Mouse (Mus musculus) CH12.LX (cell line): Measurements from ENCODE around the gene Sohlh1. TPM values are rescaled to one million over a fixed set of nuclear protein-coding genes. Genes with fewer than 3 reads are reported as not detected.

Experiments used
- polyA plus RNA-seq: library from polyadenylated mRNA; unstranded; fragments of >175 nt; gene quantifications from 2 replicates; pipeline ENCODE4 v1.2.1, GENCODE M21; 2012; ENCODE audit warnings: low read depth; ENCODE audit not compliant: insufficient read length
- total RNA-seq, 2 experiments: library from RNA; depleted of rRNA; stranded (reverse); fragments of 300-350 nt in 1 of 2; fragments of >200 nt in 1 of 2; gene quantifications; 2 replicates each; pipeline ENCODE4 v1.2.3; 2012 to 2014

The Sohlh1 gene
- total and polyA plus RNA-seq, 3 experiments = not detected

Other genes with a start within 250 kb of the Sohlh1 start
- gene Rabl6, start 238.7 kb downstream of the Sohlh1 start, total RNA-seq (2012; rRNA removed) = 52.0 and 55.7 TPM in 2 replicates
- 32.2 and 34.6 TPM in 2 replicates for gene Rabl6, start 238.7 kb downstream of the Sohlh1 start, total RNA-seq (2014; rRNA removed)
- gene Rabl6, start 238.7 kb downstream of the Sohlh1 start, polyA plus RNA-seq = 62.0 and 72.9 TPM in 2 replicates
- not detected in 2 replicates for gene Ccdc183, start 229.6 kb downstream of the Sohlh1 start, total RNA-seq (2012; rRNA removed)
- not detected in 2 replicates for gene Ccdc183, start 229.6 kb downstream of the Sohlh1 start, total RNA-seq (2014; rRNA removed)
- gene Ccdc183, start 229.6 kb downstream of the Sohlh1 start, polyA plus RNA-seq = 0.13 TPM in 1 of 2 replicates, not detected in the other
- 8.9 and 11.1 TPM in 2 replicates for gene Tmem141, start 225.2 kb downstream of the Sohlh1 start, total RNA-seq (2012; rRNA removed)
- 6.5 and 7.7 TPM in 2 replicates for gene Tmem141, start 225.2 kb downstream of the Sohlh1 start, total RNA-seq (2014; rRNA removed)
- 5.2 and 6.2 TPM in 2 replicates for gene Tmem141, start 225.2 kb downstream of the Sohlh1 start, polyA plus RNA-seq
- gene Fcna, start 219.2 kb downstream of the Sohlh1 start, total RNA-seq (2012; rRNA removed) = not detected in 2 replicates
- not detected in 2 replicates for gene Fcna, start 219.2 kb downstream of the Sohlh1 start, total RNA-seq (2014; rRNA removed)
- gene Fcna, start 219.2 kb downstream of the Sohlh1 start, polyA plus RNA-seq = not detected in 2 replicates
- gene Lcn8, start 194.1 kb downstream of the Sohlh1 start, total RNA-seq (2012; rRNA removed) = not detected in 2 replicates
- gene Lcn8, start 194.1 kb downstream of the Sohlh1 start, total RNA-seq (2014; rRNA removed) = not detected in 2 replicates
- gene Lcn8, start 194.1 kb downstream of the Sohlh1 start, polyA plus RNA-seq = not detected in 2 replicates
- not detected in 2 replicates for gene Lcn5, start 189.3 kb downstream of the Sohlh1 start, total RNA-seq (2012; rRNA removed)
- not detected in 2 replicates for gene Lcn5, start 189.3 kb downstream of the Sohlh1 start, total RNA-seq (2014; rRNA removed)
- gene Lcn5, start 189.3 kb downstream of the Sohlh1 start, polyA plus RNA-seq = not detected in 2 replicates
- not detected in 2 replicates for gene Lcn6, start 170.5 kb downstream of the Sohlh1 start, total RNA-seq (2012; rRNA removed)
- gene Lcn6, start 170.5 kb downstream of the Sohlh1 start, total RNA-seq (2014; rRNA removed) = not detected in 2 replicates
- gene Lcn6, start 170.5 kb downstream of the Sohlh1 start, polyA plus RNA-seq = not detected in 2 replicates
- not detected in 2 replicates for gene Lcn10, start 164.5 kb downstream of the Sohlh1 start, total RNA-seq (2012; rRNA removed)
- not detected in 2 replicates for gene Lcn10, start 164.5 kb downstream of the Sohlh1 start, total RNA-seq (2014; rRNA removed)
- gene Lcn10, start 164.5 kb downstream of the Sohlh1 start, polyA plus RNA-seq = not detected in 2 replicates
- gene Obp2a, start 147.2 kb downstream of the Sohlh1 start, total RNA-seq (2012; rRNA removed) = not detected in 2 replicates
- not detected in 2 replicates for gene Obp2a, start 147.2 kb downstream of the Sohlh1 start, total RNA-seq (2014; rRNA removed)
- gene Obp2a, start 147.2 kb downstream of the Sohlh1 start, polyA plus RNA-seq = not detected in 2 replicates
- gene Bmyc, start 140.5 kb downstream of the Sohlh1 start, total RNA-seq (2012; rRNA removed) = 11.2 and 13.7 TPM in 2 replicates
- 8.2 and 10.8 TPM in 2 replicates for gene Bmyc, start 140.5 kb downstream of the Sohlh1 start, total RNA-seq (2014; rRNA removed)
- gene Bmyc, start 140.5 kb downstream of the Sohlh1 start, polyA plus RNA-seq = 30.5 and 37.2 TPM in 2 replicates
- gene Obp2b, start 110.2 kb downstream of the Sohlh1 start, total RNA-seq (2012; rRNA removed) = not detected in 2 replicates
- gene Obp2b, start 110.2 kb downstream of the Sohlh1 start, total RNA-seq (2014; rRNA removed) = not detected in 2 replicates
- not detected in 2 replicates for gene Obp2b, start 110.2 kb downstream of the Sohlh1 start, polyA plus RNA-seq
- not detected in 2 replicates for gene Lcn3, start 81.7 kb downstream of the Sohlh1 start, total RNA-seq (2012; rRNA removed)
- gene Lcn3, start 81.7 kb downstream of the Sohlh1 start, total RNA-seq (2014; rRNA removed) = not detected in 2 replicates
- gene Lcn3, start 81.7 kb downstream of the Sohlh1 start, polyA plus RNA-seq = not detected in 2 replicates
- gene Lcn11, start 70.2 kb downstream of the Sohlh1 start, total RNA-seq (2012; rRNA removed) = not detected in 2 replicates
- not detected in 2 replicates for gene Lcn11, start 70.2 kb downstream of the Sohlh1 start, total RNA-seq (2014; rRNA removed)
- gene Lcn11, start 70.2 kb downstream of the Sohlh1 start, polyA plus RNA-seq = not detected in 2 replicates
- not detected in 2 replicates for gene Gm13539, start 65.0 kb downstream of the Sohlh1 start, total RNA-seq (2012; rRNA removed)
- gene Gm13539, start 65.0 kb downstream of the Sohlh1 start, total RNA-seq (2014; rRNA removed) = not detected in 2 replicates
- not detected in 2 replicates for gene Gm13539, start 65.0 kb downstream of the Sohlh1 start, polyA plus RNA-seq
- not detected in 2 replicates for gene Glt6d1, start 31.4 kb downstream of the Sohlh1 start, total RNA-seq (2012; rRNA removed)
- not detected in 2 replicates for gene Glt6d1, start 31.4 kb downstream of the Sohlh1 start, total RNA-seq (2014; rRNA removed)
- gene Glt6d1, start 31.4 kb downstream of the Sohlh1 start, polyA plus RNA-seq = not detected in 2 replicates
- gene Lcn9, start 24.1 kb downstream of the Sohlh1 start, total RNA-seq (2012; rRNA removed) = not detected in 2 replicates
- not detected in 2 replicates for gene Lcn9, start 24.1 kb downstream of the Sohlh1 start, total RNA-seq (2014; rRNA removed)
- gene Lcn9, start 24.1 kb downstream of the Sohlh1 start, polyA plus RNA-seq = not detected in 2 replicates
- 0.04 TPM in 1 of 2 replicates, not detected in the other for gene Kcnt1, start 16.5 kb upstream of the Sohlh1 start, total RNA-seq (2012; rRNA removed)
- gene Kcnt1, start 16.5 kb upstream of the Sohlh1 start, total RNA-seq (2014; rRNA removed) = not detected in 2 replicates
- gene Kcnt1, start 16.5 kb upstream of the Sohlh1 start, polyA plus RNA-seq = not detected in 2 replicates
- gene Camsap1, start 136.0 kb upstream of the Sohlh1 start, total RNA-seq (2012; rRNA removed) = 13.8 and 17.2 TPM in 2 replicates
- 6.2 and 6.9 TPM in 2 replicates for gene Camsap1, start 136.0 kb upstream of the Sohlh1 start, total RNA-seq (2014; rRNA removed)
- 22.1 and 23.4 TPM in 2 replicates for gene Camsap1, start 136.0 kb upstream of the Sohlh1 start, polyA plus RNA-seq
- 90.0 and 92.0 TPM in 2 replicates for gene Ubac1, start 174.5 kb upstream of the Sohlh1 start, total RNA-seq (2012; rRNA removed)
- 80.3 and 80.5 TPM in 2 replicates for gene Ubac1, start 174.5 kb upstream of the Sohlh1 start, total RNA-seq (2014; rRNA removed)
- gene Ubac1, start 174.5 kb upstream of the Sohlh1 start, polyA plus RNA-seq = 88.9 and 99.7 TPM in 2 replicates